Mouse (Mus musculus): ENCODE results near the gene Rasgrf1.

- TF ChIP-seq MXI1 (IDR thresholded peaks at IDR 0.05; ENCODE audit: low read depth, low read length) (no peak), EP300 (IDR thresholded peaks at IDR 0.05; ENCODE audit: low read length) (no peak), USF1 (IDR thresholded peaks at IDR 0.05; ENCODE audit: low read depth, low read length) (no peak), RAD21 (IDR thresholded peaks at IDR 0.05; ENCODE audit: low read depth, low read length) (no peak), POLR2A (IDR thresholded peaks at IDR 0.05; ENCODE audit: low read depth, low read length) (no peak), RCOR1 (conservative IDR thresholded peaks at IDR 0.05; ENCODE audit: low read depth, low read length) (no peak), BHLHE40 (IDR thresholded peaks at IDR 0.05; ENCODE audit: low read depth, low read length) (no peak), MAFK (IDR thresholded peaks at IDR 0.05; ENCODE audit: insufficient replicate concordance, low read length) (no peak), CTCF (conservative IDR thresholded peaks at IDR 0.05 in 1 of 2, IDR thresholded peaks at IDR 0.05 in 1 of 2; ENCODE audit: low read depth in 2 of 2, low read length in 2 of 2) (no peak)
These were observed 69.5 kb downstream of the Rasgrf1 start for GRCm38 (mm10) chr9:89979248-89979647.
